Mouse (Mus musculus): ENCODE results near the gene Fam136a. TPM values are rescaled to one million over a fixed set of nuclear protein-coding genes. Genes with fewer than 3 reads are reported as not detected.

Gene Fam136a
- total RNA-seq, 2 experiments from 2014 or later = 26.4 to 31.3 TPM

- no peak for DNase-seq
- intact Hi-C loops (cut with DNase I) = loop anchor here (2.0 kb wide), 1 partner anchor 25 kb away; the partner anchor contains the start of gene Snrpg
These were observed 30.5 kb downstream of the Fam136a start for GRCm38 (mm10) chr6:86395969-86396368.

- DNase-seq = peak; percentile 92 to 93
- intact Hi-C loops (cut with DNase I) = loop anchor here (2.0 kb wide), 1 partner anchor 26 kb away; the partner anchor contains the start of gene Snrpg
These were observed 31.3 kb downstream of the Fam136a start, which contains the start of gene Pcyox1 for GRCm38 (mm10) chr6:86396581-86397256. TSS of gene Pcyox1 (minus strand) at chr6:86397154.

- intact Hi-C loops (cut with DNase I) = loop anchor here (2.0 kb wide), 1 partner anchor 27 kb away; the partner anchor contains the start of gene Snrpg
These were observed 32.0 kb downstream of the Fam136a start for GRCm38 (mm10) chr6:86397257-86397980.

GRCm38 (mm10) chr6:86398986-86399385 lies 33.5 kb downstream of the Fam136a start:
- DNase-seq = no peak
- intact Hi-C loops (cut with DNase I) = no loop called here

More at GRCm38 (mm10) chr6:86397257-86397980, 32.0 kb downstream of the Fam136a start:
- no peak for DNase-seq

GRCm38 (mm10) chr6:86399995-86400394 lies 34.5 kb downstream of the Fam136a start:
- no peak for DNase-seq
- intact Hi-C loops (cut with DNase I) = loop anchor here (2.0 kb wide), 2 partner anchors 257 to 273 kb away; no protein-coding TSS in a partner anchor

- peak; percentile 84 to 85 for DNase-seq
- intact Hi-C loops (cut with DNase I) = loop anchor here (1.0 to 2.0 kb wide), 3 partner anchors 37 to 274 kb away; no protein-coding TSS in a partner anchor
These were observed 35.5 kb downstream of the Fam136a start for GRCm38 (mm10) chr6:86400972-86401371.

- DNase-seq = no peak
- intact Hi-C loops (cut with DNase I) = no loop called here
These were observed 37.5 kb downstream of the Fam136a start for GRCm38 (mm10) chr6:86402681-86403607.

GRCm38 (mm10) chr6:86403728-86404099 lies 38.3 kb downstream of the Fam136a start:
- DNase-seq = peak; percentile 90 to 93
- intact Hi-C loops (cut with DNase I) = no loop called here

GRCm38 (mm10) chr6:86404100-86404861 lies 38.8 kb downstream of the Fam136a start, which contains the start of gene Tia1:
TSS of gene Tia1 (plus strand) at chr6:86404219.
- intact Hi-C loops (cut with DNase I) = no loop called here
- DNase-seq = peak; percentile 98

GRCm38 (mm10) chr6:86404996-86405395 lies 39.5 kb downstream of the Fam136a start:
- intact Hi-C loops (cut with DNase I) = no loop called here
- DNase-seq = peak in 1 of 2 experiments; percentile 25

GRCm38 (mm10) chr6:86406306-86406705 lies 40.9 kb downstream of the Fam136a start:
- DNase-seq = no peak

GRCm38 (mm10) chr6:86418711-86419110 lies 53.3 kb downstream of the Fam136a start:
- no peak for DNase-seq
- intact Hi-C loops (cut with DNase I) = no loop called here

More at GRCm38 (mm10) chr6:86406306-86406705, 40.9 kb downstream of the Fam136a start:
- intact Hi-C loops (cut with DNase I) = no loop called here

- DNase-seq = no peak
- intact Hi-C loops (cut with DNase I) = no loop called here
These were observed 53.8 kb downstream of the Fam136a start for GRCm38 (mm10) chr6:86419239-86419638.

Other genes starting within 250 kb of the Fam136a start
- 1 to 10 TPM; 1.5 to 2.1 TPM for gene Tgfa, start 170.4 kb upstream of the Fam136a start, total RNA-seq (2021)
- 10 to 100 TPM; 64.9 to 74.6 TPM for gene Snrpg, start 5.7 kb downstream of the Fam136a start, total RNA-seq (2021)
- 10 to 100 TPM; 62.8 to 70.7 TPM for gene Pcyox1, start 31.5 kb downstream of the Fam136a start, total RNA-seq (2021)
- gene Tia1, start 38.6 kb downstream of the Fam136a start, total RNA-seq (2021) = 10 to 100 TPM; 43.1 to 54.0 TPM
- under 1 TPM in 1 of 2 experiments, not detected in 1; 0.93 TPM for gene Gm44790, start 61.0 kb downstream of the Fam136a start, total RNA-seq (2021)
- gene C87436, start 72.7 kb downstream of the Fam136a start, total RNA-seq (2021) = 10 to 100 TPM; 10.5 to 11.4 TPM
- 100 to 1,000 TPM; 205 to 210 TPM for gene Pcbp1, start 160.7 kb downstream of the Fam136a start, total RNA-seq (2021)